Mouse (Mus musculus) neural tube, embryonic 10.5 days (tissue): ENCODE results near the gene Slco3a1.
A peak's percentile ranks its signal among the peaks of the same experiment; 100 is the strongest.

Experiments
- DNase-seq: peaks from one replicate; pipeline ENCODE4 v3.0.0-alpha.2; 2017; ENCODE audit warnings: low spot score; ENCODE audit errors: extremely low spot score

Gene Slco3a1

DNA sequence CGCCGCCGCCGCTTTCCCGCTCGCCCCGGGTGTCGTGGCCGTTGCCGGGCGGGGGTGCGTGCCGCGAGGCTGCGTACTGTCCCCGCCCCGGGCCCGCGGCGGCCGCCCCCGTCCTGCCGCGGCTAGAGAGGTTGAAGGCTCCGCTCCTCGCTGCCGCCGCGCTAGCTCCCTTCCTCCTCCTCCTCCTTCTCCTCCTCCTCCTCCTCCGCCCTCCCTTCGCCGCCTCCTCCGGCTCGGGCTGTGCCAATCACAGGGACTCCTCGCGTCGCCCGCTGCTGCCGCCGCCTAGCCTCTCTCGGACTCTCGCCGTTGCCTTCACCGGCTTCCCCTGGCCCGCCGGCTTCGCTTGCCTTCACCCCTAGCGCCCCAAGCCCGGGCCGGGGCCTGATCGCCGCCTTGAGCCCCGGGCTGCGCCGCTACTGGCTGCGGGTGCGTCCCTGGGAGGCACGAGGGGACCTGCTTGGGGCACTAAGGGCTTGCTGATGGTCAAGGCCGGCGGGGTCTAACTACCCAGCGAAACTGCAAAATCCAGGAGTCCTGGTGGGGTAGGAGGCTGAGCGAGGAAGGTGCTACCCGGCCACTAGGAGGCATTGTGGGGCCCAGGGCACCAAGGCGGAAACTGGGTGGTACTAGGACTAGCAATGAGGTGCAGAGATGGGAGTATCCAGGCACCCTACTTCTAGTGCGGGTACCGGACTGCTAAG, at the start of gene Slco3a1:
Gene Slco3a1, minus strand, starts transcription at position 173 of the 704 bp plus-strand sequence.
- DNase-seq, result peak; percentile 85

GRCm38 (mm10) chr7:74600996-74601395, 46.4 kb upstream of the Slco3a1 start:
- DNase-seq, result no peak

DNA sequence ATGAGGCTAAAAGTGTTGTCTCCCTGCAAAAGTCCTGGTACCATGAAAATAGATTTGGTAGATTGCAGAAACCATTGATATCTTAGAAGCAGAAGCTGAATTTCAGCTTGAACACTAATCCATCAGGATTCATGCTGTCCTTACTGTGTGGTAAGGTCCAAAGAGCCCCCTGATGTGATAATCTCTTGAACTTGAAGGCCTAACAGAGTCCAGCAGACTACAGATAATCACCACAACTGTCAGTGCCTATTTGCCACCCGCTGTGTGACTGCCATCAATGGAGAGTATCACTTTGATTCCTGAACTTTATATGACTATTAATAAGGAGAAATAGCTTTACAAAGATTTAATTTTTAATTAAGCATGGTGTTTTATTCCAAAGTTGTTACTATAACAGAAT, 24.8 kb upstream of the Slco3a1 start:
- no peak for DNase-seq

- no peak for DNase-seq
Measured at GRCm38 (mm10) chr7:74575678-74576077, 21.1 kb upstream of the Slco3a1 start.

GRCm38 (mm10) chr7:74555416-74555815, 836 bp upstream of the Slco3a1 start:
- peak; percentile 63 for DNase-seq

GRCm38 (mm10) chr7:74554041-74554561, 479 bp downstream of the Slco3a1 start:
- DNase-seq, result peak; percentile 67

DNA sequence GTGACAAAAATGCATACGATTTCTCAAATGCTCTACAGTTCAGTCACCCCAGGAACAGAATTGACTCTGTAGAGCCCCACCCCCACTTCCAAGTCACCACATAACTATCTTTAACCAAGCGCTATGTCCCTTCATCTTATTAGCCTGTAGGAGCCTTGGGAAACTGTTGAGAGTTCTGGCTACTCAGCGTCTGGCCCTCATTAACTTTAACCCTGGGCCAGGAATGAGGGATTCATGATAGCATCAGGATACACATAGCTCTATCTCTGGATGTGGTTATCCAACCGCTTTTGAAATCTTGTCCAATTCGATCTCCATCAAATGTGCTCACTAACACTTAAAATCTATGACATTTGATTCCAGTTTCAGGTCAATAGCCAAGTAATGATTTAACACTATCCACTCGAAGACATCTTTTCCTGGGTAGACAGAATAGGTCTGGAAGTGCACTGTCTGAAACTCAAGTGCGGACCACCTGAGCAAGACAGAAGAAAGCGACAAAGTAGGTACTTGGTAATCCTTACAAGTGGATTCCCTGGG, 1.4 kb downstream of the Slco3a1 start:
- DNase-seq, result no peak

DNA sequence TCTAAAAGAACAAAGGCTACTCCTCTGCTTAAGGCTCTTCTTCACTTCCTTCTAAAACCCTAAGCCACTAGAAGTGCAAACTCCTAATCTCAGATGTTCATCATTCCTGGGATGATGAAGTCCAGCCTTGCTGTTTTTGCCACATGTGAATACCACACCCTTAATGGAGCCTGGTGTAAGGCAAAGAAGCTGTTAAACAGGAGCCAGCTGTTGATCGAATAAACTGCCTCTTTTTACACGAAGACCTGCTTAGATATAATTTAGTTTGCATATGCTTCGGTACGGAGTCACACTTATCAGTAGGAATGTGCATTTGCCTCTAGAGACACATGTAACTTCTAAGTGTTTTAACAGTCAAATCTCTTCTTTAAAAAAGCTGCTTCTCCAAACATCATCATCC, 2.0 kb downstream of the Slco3a1 start:
- no peak for DNase-seq

- no peak for DNase-seq
Measured at GRCm38 (mm10) chr7:74552000-74552358, 2.6 kb downstream of the Slco3a1 start.

DNA sequence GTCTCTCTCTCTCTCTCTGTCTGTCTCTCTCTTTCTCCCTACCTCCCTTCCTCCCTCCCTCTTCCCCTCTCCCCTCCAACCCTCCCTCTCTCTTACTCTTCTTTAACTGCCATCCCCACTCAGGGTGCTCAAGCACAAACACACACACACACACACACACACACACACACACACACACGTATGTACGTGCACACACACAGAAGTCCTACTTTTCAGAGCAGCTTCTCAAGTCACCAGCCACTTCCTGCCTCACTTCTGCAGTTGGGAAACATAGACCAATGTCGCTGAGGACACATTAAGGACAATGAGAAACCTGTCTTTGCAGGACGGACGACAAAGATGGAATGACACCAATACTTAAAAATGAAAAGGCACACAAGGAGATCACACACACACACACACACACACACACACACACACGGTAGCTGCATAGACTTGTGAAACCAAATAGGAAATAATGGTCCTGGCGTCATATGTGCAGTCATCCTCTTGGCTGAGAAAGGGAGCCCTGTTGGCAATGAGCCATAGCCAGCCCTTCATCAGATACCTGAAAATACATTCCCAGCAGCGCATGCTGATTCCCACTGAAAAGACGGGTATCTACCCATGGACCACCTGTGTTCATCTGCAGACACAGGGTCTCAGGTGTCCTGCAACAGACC, 3.1 kb downstream of the Slco3a1 start:
- DNase-seq, result no peak

- no peak for DNase-seq
Measured at GRCm38 (mm10) chr7:74549686-74550085, 4.9 kb downstream of the Slco3a1 start.

- DNase-seq, result no peak
Measured at GRCm38 (mm10) chr7:74549013-74549582, 5.5 kb downstream of the Slco3a1 start.

DNA sequence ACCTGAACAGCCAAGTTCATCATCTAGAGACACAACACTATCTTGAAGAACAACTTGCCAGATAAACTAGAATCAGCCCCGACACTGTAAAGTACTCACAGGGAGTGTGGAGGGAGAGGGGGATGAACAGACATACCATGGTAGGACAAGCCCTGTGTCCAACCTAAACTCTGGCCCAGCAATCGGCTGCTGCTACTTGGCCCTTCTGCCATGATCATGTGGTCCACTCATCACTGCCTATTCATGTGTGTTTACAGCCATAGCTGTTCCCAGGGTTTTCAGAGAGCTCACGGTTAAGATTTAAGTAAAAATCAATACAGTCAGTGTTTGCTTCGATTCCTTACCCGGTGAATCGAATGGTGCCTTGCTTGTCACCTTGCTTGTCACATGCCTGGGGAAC, 7.9 kb downstream of the Slco3a1 start:
- no peak for DNase-seq

DNA sequence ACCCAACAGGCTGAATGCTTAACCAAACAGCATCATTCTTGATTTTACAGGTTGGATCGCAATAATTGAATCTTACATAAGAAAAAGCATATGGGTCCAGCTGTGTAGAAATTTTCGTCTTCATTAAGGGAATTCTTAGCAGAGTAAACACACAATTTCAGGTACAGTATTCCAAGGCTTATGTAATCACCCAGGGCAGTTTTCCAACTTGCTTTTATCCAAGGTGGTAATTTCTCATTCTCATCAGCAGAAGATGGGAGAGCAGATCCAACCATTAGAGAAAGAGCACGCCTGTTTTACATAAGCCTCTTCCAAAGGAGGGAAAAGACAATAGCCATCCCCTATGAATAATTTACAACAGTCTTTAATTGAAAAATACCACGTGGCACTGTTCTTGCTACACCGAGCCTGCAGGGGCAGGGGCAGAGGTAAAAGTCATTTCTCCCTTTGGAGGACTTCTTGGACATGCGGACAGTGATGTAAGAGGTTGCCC, 9.0 kb downstream of the Slco3a1 start:
- no peak for DNase-seq

DNA sequence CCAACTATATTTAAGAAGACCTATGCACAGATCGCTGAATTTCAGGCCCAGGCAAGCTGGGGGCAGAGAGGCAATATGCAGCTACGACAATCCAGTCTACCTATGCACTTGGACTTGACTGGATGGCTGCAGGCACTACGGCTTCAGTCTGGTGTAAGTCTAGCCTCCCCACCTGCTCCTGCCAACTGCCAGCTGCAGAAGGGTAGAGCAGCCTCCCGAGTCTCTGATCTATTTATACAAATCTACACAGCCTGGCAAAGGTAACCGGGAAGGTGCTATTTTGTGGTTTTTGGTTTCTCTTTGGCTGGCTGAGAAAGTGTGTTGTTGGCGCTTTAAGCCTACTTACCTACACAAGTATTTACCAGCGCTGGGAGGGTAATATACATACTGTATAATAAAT, 10.3 kb downstream of the Slco3a1 start:
- DNase-seq, result no peak

DNA sequence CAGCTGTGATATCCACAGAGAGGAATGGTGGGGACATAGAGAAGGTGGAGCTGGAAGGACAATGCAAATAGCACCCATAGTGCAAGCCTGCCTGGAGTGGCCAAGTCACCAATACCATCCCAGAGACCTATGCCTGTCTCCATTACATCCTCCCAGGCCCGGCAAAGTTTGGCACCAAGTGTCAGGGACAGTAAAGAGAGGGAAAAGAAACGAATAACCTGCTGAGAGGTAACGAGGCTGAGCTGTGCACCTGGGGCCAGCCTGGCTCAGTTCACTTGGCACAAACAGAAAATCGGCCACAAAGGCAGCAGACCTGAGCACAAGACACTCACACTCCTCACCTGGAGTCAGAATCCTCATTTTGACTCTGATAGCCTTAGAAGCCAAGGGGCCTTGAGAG, 12.6 kb downstream of the Slco3a1 start:
- no peak for DNase-seq

GRCm38 (mm10) chr7:74540933-74541725, 13.5 kb downstream of the Slco3a1 start:
- DNase-seq, result no peak

DNA sequence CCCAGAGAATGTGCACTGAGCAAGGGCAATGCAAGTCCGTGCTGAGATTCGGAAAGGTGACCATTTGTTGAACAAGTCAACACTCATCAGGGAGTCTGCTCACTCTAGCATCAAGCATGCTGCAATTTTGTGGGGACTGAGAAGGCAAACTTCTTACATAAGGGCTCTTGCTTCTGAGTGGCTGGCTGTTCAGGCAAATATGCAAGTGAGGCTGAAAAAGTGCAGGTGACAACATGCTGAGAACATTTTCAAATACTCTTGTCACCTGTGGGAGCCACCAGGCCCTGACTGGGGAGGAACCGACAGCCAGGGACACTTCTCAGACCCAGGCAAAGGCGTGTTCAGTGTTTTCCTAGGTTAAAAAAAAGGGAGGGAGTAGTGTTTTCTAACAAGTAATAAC, 18.4 kb downstream of the Slco3a1 start:
- DNase-seq, result no peak

GRCm38 (mm10) chr7:74531468-74532097, 23.0 kb downstream of the Slco3a1 start:
- DNase-seq, result no peak

GRCm38 (mm10) chr7:74529877-74530276, 24.7 kb downstream of the Slco3a1 start:
- no peak for DNase-seq
